Mouse (Mus musculus) gonadal fat pad, adult 2 months (tissue): ENCODE measurements around the gene Eif2a. TPM values are rescaled to one million over a fixed set of nuclear protein-coding genes. Genes with fewer than 3 reads are reported as not detected.

Source experiments
- DNase-seq: peaks from one replicate; pipeline ENCODE4 v3.0.0-alpha.2; 2012; ENCODE audit warnings: low read depth
- polyA plus RNA-seq: library from polyadenylated mRNA; depleted of rRNA; stranded (reverse); fragments of >200 nt; gene quantifications from 2 replicates; pipeline ENCODE4 v1.2.3, GENCODE M21; 2012; rRNA removed

Gene Eif2a
- polyA plus RNA-seq, result 13.1 and 15.0 TPM in 2 replicates

GRCm38 (mm10) chr3:58525652-58526407 lies at the start of gene Eif2a, which contains the start of gene Serp1:
TSS of gene Eif2a (plus strand) at chr3:58525821.
TSS of gene Serp1 (minus strand) at chr3:58525892.
- peak; percentile 61 for DNase-seq

- DNase-seq, result no peak
Observed at GRCm38 (mm10) chr3:58478755-58479455, 46.7 kb upstream of the Eif2a start.

GRCm38 (mm10) chr3:58485883-58486282 lies 39.7 kb upstream of the Eif2a start:
- no peak for DNase-seq

- DNase-seq, result no peak
Observed at GRCm38 (mm10) chr3:58487121-58487520, 38.5 kb upstream of the Eif2a start.

- DNase-seq, result no peak
Observed at GRCm38 (mm10) chr3:58487999-58488775, 37.4 kb upstream of the Eif2a start.

- DNase-seq, result no peak
Observed at GRCm38 (mm10) chr3:58490787-58491186, 34.8 kb upstream of the Eif2a start.

GRCm38 (mm10) chr3:58493621-58494020 lies 32.0 kb upstream of the Eif2a start:
- no peak for DNase-seq

GRCm38 (mm10) chr3:58501961-58502360 lies 23.7 kb upstream of the Eif2a start:
- no peak for DNase-seq

GRCm38 (mm10) chr3:58503720-58504333 lies 21.8 kb upstream of the Eif2a start:
- no peak for DNase-seq

- no peak for DNase-seq
Observed at GRCm38 (mm10) chr3:58504676-58505075, 20.9 kb upstream of the Eif2a start.

GRCm38 (mm10) chr3:58508020-58508750 lies 17.4 kb upstream of the Eif2a start:
- DNase-seq, result no peak

- DNase-seq, result no peak
Observed at GRCm38 (mm10) chr3:58511581-58511980, 14.0 kb upstream of the Eif2a start.

- DNase-seq, result no peak
Observed at GRCm38 (mm10) chr3:58512740-58513139, 12.9 kb upstream of the Eif2a start.

GRCm38 (mm10) chr3:58513483-58513882 lies 12.1 kb upstream of the Eif2a start:
- no peak for DNase-seq

GRCm38 (mm10) chr3:58515947-58516601 lies 9.5 kb upstream of the Eif2a start:
- DNase-seq, result no peak

GRCm38 (mm10) chr3:58516602-58516976 lies 9.0 kb upstream of the Eif2a start:
- DNase-seq, result no peak

GRCm38 (mm10) chr3:58517258-58517657 lies 8.4 kb upstream of the Eif2a start:
- DNase-seq, result no peak

GRCm38 (mm10) chr3:58517800-58518199 lies 7.8 kb upstream of the Eif2a start:
- DNase-seq, result no peak

- DNase-seq, result no peak
Observed at GRCm38 (mm10) chr3:58518962-58519361, 6.7 kb upstream of the Eif2a start.

- no peak for DNase-seq
Observed at GRCm38 (mm10) chr3:58519536-58519935, 6.1 kb upstream of the Eif2a start.

GRCm38 (mm10) chr3:58520286-58520685 lies 5.3 kb upstream of the Eif2a start:
- no peak for DNase-seq
